Mouse (Mus musculus): ENCODE results near the gene Map4k4.

The Map4k4 gene

GRCm38 (mm10) chr1:39900181-39901005, at the start of gene Map4k4:
Gene Map4k4, plus strand, starts transcription at chr1:39900913.
- peak; percentile 40 to 69 for DNase-seq (ENCODE audit: low spot score in 2 of 2)

GRCm38 (mm10) chr1:39855949-39856348, 44.8 kb upstream of the Map4k4 start:
- DNase-seq (ENCODE audit: low spot score in 2 of 2), result no peak

GRCm38 (mm10) chr1:39856795-39857447, 43.8 kb upstream of the Map4k4 start:
- no peak for DNase-seq (ENCODE audit: low spot score in 2 of 2)

GRCm38 (mm10) chr1:39857448-39857820, 43.3 kb upstream of the Map4k4 start:
- DNase-seq (ENCODE audit: low spot score in 2 of 2), result no peak

- DNase-seq (ENCODE audit: low spot score in 2 of 2), result no peak
These were observed 41.5 kb upstream of the Map4k4 start for GRCm38 (mm10) chr1:39859213-39859612.

- DNase-seq (ENCODE audit: low spot score in 2 of 2), result no peak
These were observed 34.2 kb upstream of the Map4k4 start for GRCm38 (mm10) chr1:39866367-39867141.

- DNase-seq (ENCODE audit: low spot score in 2 of 2), result no peak
These were observed 33.6 kb upstream of the Map4k4 start for GRCm38 (mm10) chr1:39867142-39867525.

GRCm38 (mm10) chr1:39867966-39868593, 32.6 kb upstream of the Map4k4 start:
- DNase-seq (ENCODE audit: low spot score in 2 of 2), result peak in 1 of 2 experiments; percentile 23

GRCm38 (mm10) chr1:39868825-39869571, 31.7 kb upstream of the Map4k4 start:
- DNase-seq (ENCODE audit: low spot score in 2 of 2), result no peak

- DNase-seq (ENCODE audit: low spot score in 2 of 2), result no peak
These were observed 31.0 kb upstream of the Map4k4 start for GRCm38 (mm10) chr1:39869721-39870201.

GRCm38 (mm10) chr1:39877981-39878380, 22.7 kb upstream of the Map4k4 start:
- DNase-seq (ENCODE audit: low spot score in 2 of 2), result no peak

- DNase-seq (ENCODE audit: low spot score in 2 of 2), result no peak
These were observed 18.2 kb upstream of the Map4k4 start for GRCm38 (mm10) chr1:39882505-39882904.

GRCm38 (mm10) chr1:39884803-39885515, 15.8 kb upstream of the Map4k4 start:
- DNase-seq (ENCODE audit: low spot score in 2 of 2), result no peak

GRCm38 (mm10) chr1:39887997-39888396, 12.7 kb upstream of the Map4k4 start:
- no peak for DNase-seq (ENCODE audit: low spot score in 2 of 2)

- DNase-seq (ENCODE audit: low spot score in 2 of 2), result no peak
These were observed 11.3 kb upstream of the Map4k4 start for GRCm38 (mm10) chr1:39889429-39889828.

- DNase-seq (ENCODE audit: low spot score in 2 of 2), result no peak
These were observed 10.7 kb upstream of the Map4k4 start for GRCm38 (mm10) chr1:39889973-39890372.

- no peak for DNase-seq (ENCODE audit: low spot score in 2 of 2)
These were observed 7.4 kb upstream of the Map4k4 start for GRCm38 (mm10) chr1:39893153-39893880.

GRCm38 (mm10) chr1:39895097-39895496, 5.6 kb upstream of the Map4k4 start:
- no peak for DNase-seq (ENCODE audit: low spot score in 2 of 2)

GRCm38 (mm10) chr1:39895506-39895905, 5.2 kb upstream of the Map4k4 start:
- DNase-seq (ENCODE audit: low spot score in 2 of 2), result peak in 1 of 2 experiments; percentile 53

- DNase-seq (ENCODE audit: low spot score in 2 of 2), result peak in 1 of 2 experiments; percentile 37
These were observed 4.1 kb upstream of the Map4k4 start for GRCm38 (mm10) chr1:39896581-39896980.

Measured in spleen, postnatal 10 days (tissue).